Comparison of ENCODE assay signal across 7 mouse cellular contexts in genomic region chr17:84185581-84186450, GRCm38 (mm10). TPM values are rescaled to one million over a fixed set of nuclear protein-coding genes. Genes with fewer than 3 reads are reported as not detected.
A peak's percentile ranks its signal among the peaks of the same experiment; 100 is the strongest.
DNase-seq lines count a peak whose midpoint lies in the region; ATAC-seq and TF ChIP-seq lines count a peak whose summit lies in the region.

No protein-coding gene starts in this region.

- H3K9me3 ChIP-seq in E14TG2a.4 (ENCODE audit: low read length), result no peaks in the 10 kb centered on the region
- no peaks in the 10 kb centered on the region for H3K9me3 ChIP-seq in forebrain, embryonic 11.5 days (ENCODE audit: control insufficient read depth, low read length)
- 0 out of 2 replicates have a peak, but pooled peaks cover 4% of the 10 kb centered on the region for H3K9me3 ChIP-seq in hindbrain, embryonic 12.5 days (replicated peaks)

- H3K27me3 ChIP-seq in E14TG2a.4 (ENCODE audit: insufficient read depth, low read length), result peaks cover 5% of the 10 kb centered on the region; the same call in 1 of the 2 replicates
- H3K27me3 ChIP-seq in forebrain, embryonic 11.5 days (ENCODE audit: control insufficient read depth, insufficient read depth, low read length), result 0 out of 2 replicates have a peak, but pooled peaks cover 2% of the 10 kb centered on the region
- H3K27me3 ChIP-seq in hindbrain, embryonic 12.5 days, result peaks cover 12% of the 10 kb centered on the region
- no peaks in the 10 kb centered on the region for H3K27me3 ChIP-seq in liver, adult 2 months (ENCODE audit: control insufficient read depth, insufficient read depth, low read length)

- 0 out of 2 replicates have a peak, but pooled peaks have one; percentile 7 for TF ChIP-seq POLR2A in liver, adult 2 months (IDR thresholded peaks at IDR 0.05; ENCODE audit: extremely low read depth, insufficient read depth, low read length)

- TF ChIP-seq CTCF in E14TG2a.4 (conservative IDR thresholded peaks at IDR 0.05; ENCODE audit: low read length), result no peak
- peak; percentile 15; the same call in 1 of the 2 replicates for TF ChIP-seq CTCF in liver, adult 2 months (IDR thresholded peaks at IDR 0.05; ENCODE audit: low read depth, low read length)

- H3K4me3 ChIP-seq in E14TG2a.4 (replicated peaks; ENCODE audit: low read length), result peak overlapping the region; percentile 87
- H3K4me3 ChIP-seq in forebrain, embryonic 11.5 days (ENCODE audit: low read depth, low read length), result peak overlapping the region; percentile 77
- peak overlapping the region; percentile 68 for H3K4me3 ChIP-seq in hindbrain, embryonic 12.5 days
- peak overlapping the region; percentile 94 for H3K4me3 ChIP-seq in liver, adult 2 months (ENCODE audit: insufficient read depth, low read depth, low read length)

- H3K27ac ChIP-seq in forebrain, embryonic 11.5 days (ENCODE audit: low read depth, low read length), result peak overlapping the region; percentile 81
- H3K27ac ChIP-seq in hindbrain, embryonic 12.5 days, result peak overlapping the region; percentile 88
- peak overlapping the region; percentile 87 for H3K27ac ChIP-seq in liver, adult 2 months (replicated peaks; ENCODE audit: insufficient read depth, low read depth, low read length)

- no peak for ATAC-seq in forebrain, embryonic 11.5 days (replicated peaks; ENCODE audit: low FRiP score)
- no peak for ATAC-seq in hindbrain, embryonic 12.5 days (ENCODE audit: low FRiP score)

- WGBS in forebrain, embryonic 11.5 days, result under 1% methylated on average over 81 of the region's 108 CpGs
- WGBS in hindbrain, embryonic 12.5 days, result 1% methylated on average over 102 of the region's 108 CpGs
- 1% methylated on average over 106 of the region's 108 CpGs for WGBS in liver, adult 2 months

- peaks cover 58% of the 10 kb centered on the region for H3K4me1 ChIP-seq in E14TG2a.4 (replicated peaks; ENCODE audit: low read depth, low read length)
- H3K4me1 ChIP-seq in forebrain, embryonic 11.5 days (replicated peaks; ENCODE audit: control insufficient read depth, insufficient read depth, low read length), result peaks cover 25% of the 10 kb centered on the region
- peaks cover 38% of the 10 kb centered on the region for H3K4me1 ChIP-seq in hindbrain, embryonic 12.5 days
- peaks cover 17% of the 10 kb centered on the region for H3K4me1 ChIP-seq in liver, adult 2 months (ENCODE audit: control insufficient read depth, insufficient read depth, low read length)

- H3K9ac ChIP-seq in forebrain, embryonic 11.5 days (ENCODE audit: low read length), result peak overlapping the region; percentile 93
- peak overlapping the region; percentile 89 for H3K9ac ChIP-seq in hindbrain, embryonic 12.5 days
- H3K9ac ChIP-seq in liver, adult 2 months (ENCODE audit: low read depth, low read length), result peak overlapping the region; percentile 97

- H3K4me2 ChIP-seq in forebrain, embryonic 11.5 days (ENCODE audit: low read depth, low read length, severe bottlenecking), result peak overlapping the region; percentile 83
- peak overlapping the region; percentile 63 for H3K4me2 ChIP-seq in hindbrain, embryonic 12.5 days (replicated peaks)

- peaks cover 16% of the 10 kb centered on the region for H3K79me2 ChIP-seq in liver, adult 2 months (ENCODE audit: control insufficient read depth, insufficient read depth, low read length)

- DNase-seq in adipocyte (ENCODE audit: low spot score), result peak; percentile 54
- DNase-seq in forebrain, embryonic 11.5 days (ENCODE audit: low spot score), result peak; percentile 86
- DNase-seq in liver, adult 2 months (ENCODE audit: extremely low read depth, low read depth, low spot score), result no peak
- DNase-seq in neural tube, embryonic 10.5 days (ENCODE audit: extremely low spot score, low spot score), result peak; percentile 74
- peak; percentile 95 for DNase-seq in thymus, postnatal 25 days

- peaks cover 19% of the 10 kb centered on the region for H3K36me3 ChIP-seq in E14TG2a.4 (ENCODE audit: insufficient read depth, low read length)
- no peaks in the 10 kb centered on the region for H3K36me3 ChIP-seq in forebrain, embryonic 11.5 days (ENCODE audit: control insufficient read depth, insufficient read depth, low read length)
- H3K36me3 ChIP-seq in hindbrain, embryonic 12.5 days, result 0 out of 2 replicates have a peak, but pooled peaks cover 3% of the 10 kb centered on the region
- H3K36me3 ChIP-seq in liver, adult 2 months (ENCODE audit: control insufficient read depth, insufficient read depth, low read length), result peaks cover 11% of the 10 kb centered on the region

RNA-seq across cellular contexts. Expression of gene Zfp36l2, which starts 1.9 kb away (rescaled TPM):
- polyA plus RNA-seq in forebrain, embryonic 11.5 days (2014; fragmentation: Nextera tagmentation; extraction: Ambion mirVana), result 11.9 and 15.3 TPM in 2 replicates
- polyA plus RNA-seq in hindbrain, embryonic 12.5 days (2016; fragmentation: Nextera tagmentation; extraction: Ambion mirVana), result 16.1 TPM in 2 replicates
- 18.7 and 22.3 TPM in 2 replicates for total RNA-seq in liver, adult 2 months (2014; rRNA removed)
- polyA plus RNA-seq in liver, adult 2 months (2012; rRNA removed), result 17.3 and 26.5 TPM in 2 replicates
